Mouse (Mus musculus) lung, postnatal 36 days (tissue): ENCODE data around the gene Armc3.
"Not testable (repeated sequence)": the region's sequence is repeated elsewhere in the genome, so short reads cannot be mapped to it uniquely, and the experiment has no call there.

Experiments
- DNase-seq: peaks from one replicate; pipeline ENCODE4 v3.0.0; 2022; ENCODE audit warnings: mixed read lengths

The Armc3 gene

DNA sequence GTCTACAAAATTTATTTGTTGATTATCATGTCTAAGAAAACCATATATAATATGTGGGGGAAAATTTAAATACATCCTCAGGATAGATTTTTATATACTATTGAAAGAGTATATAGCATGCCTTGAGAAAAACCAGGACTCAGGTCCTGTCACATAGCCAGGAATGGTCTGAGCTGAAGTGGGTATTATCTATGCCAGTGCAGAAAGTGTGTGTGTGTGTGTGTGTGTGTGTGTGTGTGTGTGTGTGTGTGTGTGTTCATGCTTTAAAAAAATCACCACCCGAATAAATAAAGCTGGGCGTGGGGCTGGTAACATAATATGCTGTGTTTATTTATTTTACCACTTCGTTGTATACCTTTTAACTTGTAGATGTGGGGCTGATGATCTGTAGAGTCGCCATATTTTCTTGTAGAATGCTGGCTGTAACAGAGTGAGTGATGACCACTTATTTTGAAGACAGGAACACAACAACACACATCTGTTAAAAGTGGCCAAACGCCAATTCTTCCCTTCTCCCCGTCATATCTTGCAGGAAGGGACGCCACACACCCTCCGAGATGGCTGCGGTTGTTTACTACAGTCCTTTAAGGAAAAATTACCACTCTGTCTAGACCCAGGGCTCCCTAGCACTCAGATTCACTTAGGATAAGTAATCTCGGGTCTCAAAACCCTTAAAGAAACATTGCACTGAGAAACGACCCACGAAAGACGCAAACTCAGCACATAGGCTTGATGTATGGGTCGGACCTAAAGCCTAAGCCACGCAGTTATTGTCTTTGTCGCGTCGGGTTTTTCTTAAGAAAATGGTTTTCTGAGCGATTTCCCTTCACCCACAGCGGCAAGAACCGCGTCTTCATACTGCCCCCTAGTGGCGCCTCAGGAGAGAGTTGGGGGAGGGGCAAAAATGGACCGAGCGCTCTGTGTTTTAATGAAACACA, 76.8 kb downstream of the Armc3 start:
- peak; percentile 85 for DNase-seq

DNA sequence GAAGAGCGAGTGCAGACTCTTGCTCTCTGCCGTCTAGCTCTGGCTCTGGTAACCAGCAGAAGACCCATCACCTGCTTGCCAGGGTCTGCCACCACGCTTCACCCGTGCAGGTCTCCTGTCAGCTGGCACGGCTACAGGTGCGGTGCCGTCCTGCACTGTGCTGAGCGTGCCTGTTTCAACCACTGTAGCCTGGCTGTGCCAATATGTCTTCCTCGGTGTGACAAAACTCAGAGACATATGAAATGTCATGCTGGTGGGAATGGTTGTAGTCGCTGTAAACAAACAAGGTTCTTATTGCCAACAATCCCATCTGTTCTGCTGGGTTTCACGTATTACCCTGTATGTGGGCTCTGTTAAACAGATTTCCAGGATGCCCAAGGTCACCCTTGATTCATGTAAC, 81.2 kb downstream of the Armc3 start:
- DNase-seq: no peak

DNA sequence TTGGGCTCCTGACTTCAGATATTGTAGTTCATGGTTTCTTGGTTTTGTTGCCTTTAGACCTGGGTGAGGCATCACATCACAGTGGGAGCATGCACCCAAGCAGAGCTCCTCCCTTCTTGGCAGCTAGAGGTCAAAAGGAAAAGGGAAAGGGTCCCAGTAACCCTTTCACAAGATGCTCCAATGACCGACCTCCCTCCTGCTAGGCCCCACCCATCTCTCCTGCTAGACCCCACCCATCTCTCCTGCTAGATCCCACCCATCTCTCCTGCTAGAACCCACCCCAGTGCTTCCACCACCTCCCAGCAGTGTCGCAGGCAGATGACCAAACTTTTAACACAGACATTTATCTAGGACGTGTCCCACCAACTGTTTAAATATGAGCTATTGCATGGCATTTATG, 93.3 kb downstream of the Armc3 start:
- no peak for DNase-seq

DNA sequence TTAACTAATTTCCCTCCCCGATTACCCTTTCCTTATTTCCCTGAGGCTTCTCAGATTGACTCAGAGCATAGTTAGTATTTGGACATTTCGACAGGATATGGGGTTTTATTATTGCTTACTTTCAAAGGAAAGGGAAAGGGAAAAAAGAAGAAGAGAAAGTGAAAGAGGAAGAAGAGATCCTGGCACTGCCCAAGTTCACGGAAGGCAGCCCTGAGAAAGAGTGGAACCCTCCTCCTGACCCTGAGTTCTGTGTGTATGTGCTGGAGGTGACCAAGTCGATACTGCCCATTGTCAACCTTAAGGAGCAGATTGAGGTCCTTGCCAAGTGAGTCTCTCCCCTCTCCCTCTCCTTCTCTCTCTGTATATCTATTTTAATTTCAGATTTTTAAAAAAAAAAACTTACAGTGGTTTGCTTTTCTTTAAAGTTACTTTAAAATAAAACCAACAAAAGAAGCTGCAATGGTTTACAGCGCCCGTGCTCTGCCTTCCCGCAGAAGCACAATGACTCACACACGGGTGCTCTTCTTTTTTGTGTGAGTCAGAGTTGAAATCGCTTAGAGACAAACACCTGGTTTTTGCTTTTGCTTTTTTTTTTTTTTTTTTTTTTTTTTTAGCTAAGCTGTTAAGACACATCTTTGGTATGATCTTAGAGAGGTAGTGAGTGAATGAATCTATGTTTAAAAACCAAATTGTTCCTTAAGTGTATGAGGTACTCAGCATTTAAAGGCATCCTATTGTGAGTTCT, 101.4 kb downstream of the Armc3 start:
- peak; percentile 34 for DNase-seq

DNA sequence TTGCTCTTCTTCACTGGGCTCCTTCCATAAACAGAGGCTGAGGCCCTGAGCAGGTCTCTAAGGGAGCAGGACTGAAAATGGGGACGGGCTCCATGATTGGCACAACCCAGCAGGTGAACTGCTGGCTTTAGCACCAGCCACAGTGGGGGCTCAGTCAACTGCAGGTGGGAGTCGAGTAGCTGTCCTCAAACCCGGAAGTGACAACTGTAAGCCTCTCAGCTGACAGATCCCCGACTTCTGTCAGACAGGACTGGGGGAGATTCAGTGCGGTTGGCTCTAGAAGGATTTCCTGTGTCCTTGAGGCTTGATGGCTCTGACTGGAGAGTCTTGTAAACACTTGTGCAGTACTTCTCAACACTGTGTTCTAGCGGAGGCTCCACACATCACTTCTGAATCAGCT, 102.1 kb downstream of the Armc3 start:
- DNase-seq: peak; percentile 52

DNA sequence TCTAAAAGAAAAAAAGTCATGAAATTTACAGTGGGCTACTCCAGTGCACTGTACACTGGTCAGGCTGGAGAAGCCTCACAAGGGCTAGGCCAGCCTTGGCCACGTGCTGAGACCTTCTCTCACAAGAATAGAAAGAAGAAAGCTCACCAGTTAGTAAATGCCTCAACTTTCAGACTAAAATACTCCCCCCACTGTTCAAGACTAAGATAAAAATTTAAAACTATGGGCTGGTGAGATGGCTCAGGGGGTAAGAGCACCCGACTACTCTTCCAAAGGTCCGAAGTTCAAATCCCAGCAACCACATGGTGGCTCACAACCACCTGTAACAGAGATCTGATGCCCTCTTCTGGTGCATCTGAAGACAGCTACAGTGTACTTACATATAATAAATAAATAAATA, 104.0 kb downstream of the Armc3 start:
- not testable (repeated sequence) for DNase-seq

DNA sequence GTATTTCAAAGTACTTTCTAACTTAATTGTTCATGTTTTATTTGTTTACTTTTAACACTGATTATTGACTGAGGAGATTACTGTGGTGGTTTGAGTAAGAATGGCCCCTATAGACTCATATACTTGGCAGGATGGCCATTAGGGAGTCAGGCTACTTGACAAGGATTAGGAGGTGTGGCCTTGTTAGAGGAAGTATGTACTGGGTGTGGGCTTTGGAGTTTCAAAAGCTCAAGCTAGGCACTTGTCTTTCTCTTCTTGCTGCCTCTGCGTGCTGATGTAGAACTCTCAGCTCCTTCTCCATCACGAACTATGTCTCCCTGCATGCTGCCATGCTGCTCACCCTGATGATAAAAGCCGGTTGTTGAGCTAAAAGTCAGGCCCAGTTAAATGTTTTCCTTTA, 111.4 kb downstream of the Armc3 start:
- DNase-seq: no peak

DNA sequence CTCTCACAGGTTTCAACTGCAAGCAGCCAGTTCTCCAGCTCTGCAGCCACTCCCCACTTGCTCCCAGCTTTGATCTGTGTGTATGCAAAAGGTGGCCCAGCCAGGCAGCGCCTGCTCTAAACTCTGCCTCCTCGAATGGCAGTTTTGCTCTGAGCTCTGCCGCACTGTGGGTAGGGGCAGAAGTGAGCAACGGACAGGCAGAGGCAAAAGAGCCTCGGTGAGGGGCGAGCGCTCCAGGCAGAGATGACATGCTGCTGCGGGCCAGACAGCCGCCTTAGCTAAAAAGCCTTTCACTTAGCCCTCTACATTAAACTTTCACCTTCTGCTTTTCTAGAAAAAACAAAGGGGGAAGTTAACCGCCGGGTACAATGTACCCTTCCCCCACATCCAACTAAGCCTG, 117.0 kb downstream of the Armc3 start:
- DNase-seq: no peak

DNA sequence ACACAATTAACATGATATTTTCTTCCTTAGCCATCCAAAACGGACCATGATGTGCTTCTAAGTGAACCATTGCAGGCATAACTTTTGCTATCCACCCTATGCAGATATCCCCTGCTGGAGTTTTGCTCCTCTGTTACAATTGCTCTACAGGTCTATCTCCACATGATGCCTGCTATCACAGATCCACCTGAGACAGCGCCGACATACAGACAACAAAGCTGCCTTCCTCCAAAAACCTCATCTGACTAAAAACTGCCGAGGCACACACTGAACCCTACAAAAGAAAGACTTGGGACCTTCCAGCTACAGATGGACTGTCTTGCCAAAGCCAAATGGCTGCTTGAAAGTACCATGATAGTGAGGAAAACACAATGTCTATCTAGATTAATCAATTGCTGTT, 117.6 kb downstream of the Armc3 start:
- no peak for DNase-seq

DNA sequence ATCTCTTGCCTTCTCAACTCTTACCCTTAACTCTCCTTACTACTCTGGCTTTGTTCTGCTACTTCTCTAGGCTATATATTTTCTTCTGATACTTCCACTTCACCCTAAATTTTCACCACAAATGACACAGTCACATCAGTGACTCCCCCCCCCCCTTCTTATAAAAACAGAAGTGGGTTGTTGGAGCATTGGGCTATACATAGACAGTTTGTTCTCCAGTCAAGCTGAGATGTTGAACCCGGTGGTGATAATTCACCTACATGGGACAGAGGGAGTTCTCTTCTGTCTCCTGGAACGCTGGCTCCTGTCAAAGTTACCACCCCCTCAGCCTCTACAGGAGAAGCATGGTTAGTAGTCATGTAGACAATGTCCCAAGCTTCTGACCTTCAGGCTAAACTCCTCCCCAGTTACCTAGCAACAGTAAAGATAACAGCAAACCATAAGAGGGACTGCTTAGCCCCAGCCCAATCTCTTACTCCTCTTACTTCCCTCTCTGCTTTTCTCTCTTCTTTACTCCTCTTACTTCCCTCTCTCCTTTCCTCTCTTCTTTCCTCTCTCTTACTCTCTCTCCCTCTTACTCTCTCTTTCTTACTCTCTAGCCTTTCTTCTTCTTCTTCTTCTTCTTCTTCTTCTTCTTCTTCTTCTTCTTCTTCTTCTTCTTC, 118.2 kb downstream of the Armc3 start:
- not testable (repeated sequence) for DNase-seq

DNA sequence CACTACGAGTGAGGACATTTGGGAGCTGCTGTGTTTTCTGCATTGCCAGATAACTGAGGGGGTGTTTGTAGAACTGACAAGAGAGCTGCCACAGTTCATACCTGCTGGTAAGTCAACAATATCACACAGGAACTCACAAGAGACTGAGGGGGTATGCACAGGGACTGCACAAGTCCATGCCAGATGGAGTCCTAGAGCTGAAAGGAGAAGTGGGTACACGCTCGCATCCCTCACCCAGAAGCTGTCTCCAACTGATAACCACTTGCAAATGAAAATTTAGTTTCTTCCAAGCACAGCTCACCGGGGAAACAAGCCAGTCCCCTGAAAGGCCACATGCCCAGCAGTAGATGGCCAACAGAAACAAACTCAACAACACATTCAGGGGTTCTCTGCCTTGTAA, 119.4 kb downstream of the Armc3 start:
- DNase-seq: no peak

DNA sequence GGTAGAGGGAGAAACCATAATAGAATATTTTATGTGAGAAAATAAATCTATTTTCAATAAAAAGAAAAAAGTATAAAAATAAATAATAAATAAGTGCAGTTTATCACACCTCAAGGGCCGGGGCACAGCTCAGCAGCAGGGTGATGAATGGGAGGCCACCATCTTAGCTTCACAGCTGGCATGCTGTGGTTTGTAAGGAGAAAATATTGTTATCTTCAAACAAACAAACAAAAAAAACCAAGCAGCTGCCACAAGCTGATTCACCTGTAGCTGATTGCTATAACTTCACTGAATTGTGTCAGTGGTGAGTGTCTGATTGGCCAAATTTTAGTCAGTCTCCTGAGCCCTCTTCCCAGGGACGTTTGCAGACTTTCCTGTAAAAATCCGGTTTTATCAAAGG, 120.2 kb downstream of the Armc3 start:
- no peak for DNase-seq

DNA sequence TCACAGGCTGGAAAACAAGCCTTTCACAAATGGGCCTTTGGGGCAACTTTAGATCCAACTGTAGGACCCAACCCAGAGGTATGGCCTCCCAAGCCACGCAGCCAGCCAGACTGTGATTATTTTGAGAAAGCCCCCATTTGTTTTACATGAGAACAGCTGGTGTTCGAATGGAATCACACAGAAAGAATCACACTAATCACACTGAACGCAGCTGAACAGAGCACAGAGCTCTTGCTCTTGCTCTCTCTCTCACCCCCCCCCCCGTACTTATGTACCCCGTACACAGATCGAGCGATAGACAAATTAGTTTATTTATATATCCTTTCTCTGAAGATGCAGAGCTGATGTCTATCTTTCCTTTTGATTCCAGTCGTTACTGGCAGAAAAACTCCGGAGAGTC, 123.3 kb downstream of the Armc3 start:
- DNase-seq: no peak

DNA sequence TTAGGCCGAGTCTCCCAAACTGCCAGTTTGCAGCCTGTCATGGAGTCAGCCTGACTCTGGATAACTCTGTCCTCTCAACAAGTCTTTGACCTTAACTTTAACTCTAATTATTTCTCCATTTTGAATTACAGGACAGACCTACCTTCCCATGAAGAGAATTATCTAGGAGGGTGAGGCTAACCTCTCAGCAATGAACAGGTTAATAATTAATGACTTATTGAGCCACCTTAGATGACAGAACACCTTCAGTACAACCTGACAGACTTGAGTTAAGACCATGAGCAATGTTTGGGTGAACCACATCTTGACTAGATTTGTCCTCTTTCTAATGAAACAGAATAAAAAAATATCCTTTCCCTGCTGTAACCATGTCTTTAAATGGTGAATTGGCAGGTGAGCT, 127.3 kb downstream of the Armc3 start:
- no peak for DNase-seq

DNA sequence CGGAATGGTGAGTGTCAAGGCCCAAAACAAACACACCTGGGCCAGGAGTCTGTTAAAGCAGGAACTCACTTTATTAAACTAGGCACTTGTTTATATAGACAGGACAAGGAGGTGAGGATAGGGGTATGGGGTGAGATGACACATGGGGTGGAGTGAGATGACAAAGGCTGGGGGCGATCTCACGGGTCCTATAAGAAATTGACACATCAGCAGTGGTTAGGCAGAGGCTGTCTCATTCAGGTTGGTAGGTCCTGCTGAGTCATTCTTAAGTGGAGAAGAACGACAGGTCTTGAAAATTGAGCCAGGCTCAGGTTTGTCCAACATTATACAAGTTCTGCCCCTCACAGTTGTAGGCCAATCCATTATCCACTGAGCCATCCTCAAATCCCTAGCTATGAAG, 128.7 kb downstream of the Armc3 start:
- no peak for DNase-seq

DNA sequence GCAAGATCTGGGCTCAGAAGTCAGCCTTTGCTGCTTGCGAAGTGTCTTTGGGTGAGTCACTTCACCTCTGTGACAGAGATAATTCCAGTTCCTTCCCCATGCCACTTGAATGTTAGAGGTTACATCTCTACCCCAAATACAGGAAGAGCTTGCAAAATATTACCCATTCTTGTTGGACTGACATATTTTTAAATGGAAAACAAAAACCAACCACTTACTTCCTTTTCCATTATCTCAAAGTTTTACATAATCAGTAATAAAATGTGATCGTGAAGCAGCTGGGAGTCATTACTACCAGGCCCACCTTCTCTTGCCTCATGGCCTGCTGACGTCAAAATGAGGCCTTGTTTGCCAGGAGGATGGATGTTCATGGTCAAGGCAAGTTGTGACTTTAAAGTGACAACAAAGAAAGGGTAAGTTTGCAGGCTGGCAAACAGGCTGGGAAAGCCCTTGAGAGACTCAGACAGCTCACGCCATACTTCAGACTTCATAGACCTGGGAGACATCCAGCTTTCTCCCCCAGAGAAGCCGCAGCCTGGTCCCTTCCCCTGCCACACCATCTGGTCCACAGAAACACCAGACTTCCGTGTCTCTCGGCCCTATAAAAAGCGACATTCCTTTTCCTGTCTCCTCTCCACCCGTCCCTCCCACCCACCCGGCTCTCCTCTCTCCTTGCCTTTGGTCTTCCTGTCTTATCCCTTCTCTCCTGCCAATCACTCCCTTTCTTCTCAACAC, 145.0 kb downstream of the Armc3 start:
- peak; percentile 64 for DNase-seq

DNA sequence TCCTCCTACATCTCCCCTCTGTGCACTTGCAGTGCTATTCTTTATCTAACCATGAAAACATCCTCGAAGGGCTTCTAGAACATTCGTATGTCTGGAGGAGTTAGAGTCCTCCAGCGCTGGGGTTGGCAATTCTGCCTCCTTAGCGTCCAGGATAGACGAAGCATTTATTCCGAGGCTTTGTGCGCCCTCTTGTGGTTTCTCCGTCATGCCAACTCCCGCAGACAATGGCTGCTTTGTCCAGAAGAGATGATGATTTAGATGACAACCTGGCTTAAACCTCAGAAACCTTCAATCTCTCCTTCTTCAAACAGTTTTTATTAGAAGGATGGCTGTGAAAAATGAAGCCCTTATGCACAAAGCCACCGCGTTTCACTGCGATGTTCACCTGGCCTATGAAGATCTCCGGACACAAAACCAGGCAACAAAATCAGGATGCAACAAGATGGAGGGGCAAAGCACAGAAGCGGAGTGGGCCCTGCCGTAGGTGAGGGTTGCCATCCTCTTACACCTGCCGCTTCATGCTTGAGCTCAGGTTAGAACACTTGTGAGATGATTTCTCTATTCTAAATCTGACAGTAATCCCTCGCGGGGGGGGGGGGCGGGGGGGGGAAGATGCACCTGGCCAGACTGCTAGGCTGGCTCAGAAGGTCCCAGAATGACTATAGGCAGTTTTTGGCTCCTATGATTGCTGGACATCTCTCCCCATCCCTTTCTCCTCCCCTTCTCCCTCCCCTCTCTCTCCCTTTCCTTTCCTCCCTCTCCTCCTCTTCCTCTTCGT, 145.7 kb downstream of the Armc3 start:
- peak; percentile 95 for DNase-seq

DNA sequence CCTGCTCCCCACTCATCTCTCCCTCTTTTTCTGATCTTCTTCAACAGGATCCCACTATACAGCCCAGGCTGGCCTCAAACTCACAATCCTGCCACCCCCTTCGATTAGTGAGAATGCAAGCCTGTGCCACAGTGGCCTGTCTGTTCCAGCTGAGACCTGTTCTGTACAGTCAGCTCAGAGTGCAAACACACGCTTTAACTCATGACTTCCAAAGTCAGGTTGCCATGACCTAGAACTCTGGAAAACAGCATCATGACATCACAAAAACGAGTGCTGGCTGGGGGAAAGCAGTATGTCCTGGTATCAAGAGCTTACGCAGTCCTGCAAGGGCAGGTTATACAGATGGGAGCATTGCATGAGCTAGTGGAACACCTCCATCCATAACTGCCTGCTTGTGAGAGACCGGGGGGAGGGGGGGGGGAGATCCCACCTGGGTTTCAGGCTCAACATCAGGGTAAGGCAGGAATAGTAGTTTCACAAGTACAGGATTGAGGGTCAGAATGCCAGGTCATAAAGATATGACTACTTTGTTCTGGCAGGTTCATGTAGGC, 146.4 kb downstream of the Armc3 start:
- DNase-seq: no peak

DNA sequence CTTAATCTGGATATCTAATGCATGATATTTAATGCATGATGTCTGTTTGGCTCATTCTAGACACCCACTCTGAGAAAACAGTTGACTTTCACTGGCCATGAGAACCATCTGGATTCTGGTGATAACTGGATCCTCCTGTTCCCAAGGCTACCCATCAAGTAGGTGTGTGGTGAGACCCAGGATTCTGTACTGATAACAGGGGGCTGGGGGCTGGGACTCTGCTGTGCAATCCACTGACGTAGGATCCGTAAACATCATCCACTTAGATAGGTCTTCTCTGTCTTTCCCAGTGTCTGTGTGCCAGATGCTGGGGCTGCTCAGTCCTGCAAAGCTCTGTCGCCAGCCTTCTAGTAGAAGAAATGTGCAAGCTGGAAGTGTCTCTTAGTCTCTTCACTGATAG, 149.4 kb downstream of the Armc3 start:
- no peak for DNase-seq

DNA sequence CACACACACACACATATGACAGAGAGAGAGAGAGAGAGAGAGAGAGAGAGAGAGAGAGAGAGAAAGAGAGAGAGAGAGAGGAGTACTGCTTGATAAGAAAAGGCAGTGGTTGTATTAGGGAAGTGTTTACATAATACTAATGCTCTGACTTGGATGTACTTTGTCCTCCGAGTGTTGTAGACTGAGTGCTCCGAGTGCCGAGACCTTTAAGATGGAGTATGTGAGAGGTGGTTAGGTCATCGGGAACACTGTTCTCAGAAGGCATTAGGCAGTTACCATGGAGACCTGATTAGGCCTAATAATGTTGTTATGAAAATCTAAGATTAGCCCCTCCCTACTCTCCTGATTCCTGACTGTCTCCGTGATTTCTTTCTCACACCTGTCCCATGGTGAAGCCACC, 151.1 kb downstream of the Armc3 start:
- no peak for DNase-seq

DNA sequence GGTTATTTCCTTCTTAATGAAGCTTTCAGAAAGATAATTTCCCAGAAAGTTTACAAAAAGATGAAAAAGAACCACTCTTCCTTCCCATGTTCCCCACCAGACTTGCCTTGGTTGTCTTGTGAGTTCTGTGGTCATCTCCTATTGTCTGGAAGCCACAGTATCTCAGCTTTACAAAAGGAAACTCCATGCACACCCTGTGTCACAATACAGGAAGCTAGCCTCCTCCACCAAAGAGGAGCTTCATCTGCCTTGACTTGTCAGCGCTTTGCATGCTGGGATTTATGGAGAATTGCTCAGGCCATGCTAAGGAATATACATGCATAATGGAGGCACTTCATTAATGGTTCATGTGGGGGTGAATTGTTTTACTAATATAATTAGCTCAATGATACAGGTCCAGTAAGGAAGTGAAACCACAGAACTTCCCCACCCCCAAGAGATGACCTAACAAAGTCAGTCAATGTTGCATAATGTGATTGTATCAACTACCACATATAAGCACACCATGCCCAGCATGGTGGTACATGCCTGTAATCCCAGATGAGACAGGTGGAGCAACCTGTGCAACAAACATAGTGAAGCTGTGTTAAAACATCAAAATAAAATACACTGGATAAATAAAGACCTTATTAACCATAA, 152.6 kb downstream of the Armc3 start:
- peak; percentile 68 for DNase-seq
